Comparison of ENCODE assay signal across 8 mouse cellular contexts in genomic region chr11:72361385-72362346, GRCm38 (mm10). TPM values are rescaled to one million over a fixed set of nuclear protein-coding genes. Genes with fewer than 3 reads are reported as not detected.
DNase-seq lines count a peak whose midpoint lies in the region; ATAC-seq and TF ChIP-seq lines count a peak whose summit lies in the region.

No protein-coding gene starts in this region.

- no peak for TF ChIP-seq CTCF in ES-Bruce4 (IDR thresholded peaks at IDR 0.05; ENCODE audit: low read depth, low read length)
- no peak for TF ChIP-seq CTCF in brain, embryonic 14.5 days (IDR thresholded peaks at IDR 0.05; ENCODE audit: borderline replicate concordance, extremely low read depth, insufficient read depth, insufficient read length)

- no peak overlapping the region for H3K27ac ChIP-seq in ES-Bruce4 (ENCODE audit: insufficient read depth, low read length)
- H3K27ac ChIP-seq in forebrain, embryonic 12.5 days, result no peak overlapping the region
- no peak overlapping the region for H3K27ac ChIP-seq in liver, embryonic 15.5 days (replicated peaks)
- H3K27ac ChIP-seq in neural tube, embryonic 12.5 days, result no peak overlapping the region

- ATAC-seq in forebrain, embryonic 12.5 days (ENCODE audit: low FRiP score), result peak; percentile 93
- peak; percentile 62 to 76 for ATAC-seq in hematopoietic stem cell, adult 5-6 weeks (replicated peaks in 1 of 2; ENCODE audit: insufficient read depth in 1 of 2, low FRiP score in 2 of 2, low TSS enrichment in 1 of 2, low read depth in 1 of 2, poor library complexity in 2 of 2, severe bottlenecking in 2 of 2)
- ATAC-seq in liver, embryonic 15.5 days (ENCODE audit: insufficient read depth), result no peak
- peak; percentile 92 for ATAC-seq in neural tube, embryonic 12.5 days (ENCODE audit: low FRiP score, low read depth)

- DNase-seq in brain, embryonic 14.5 days (ENCODE audit: low read depth), result peak; percentile 96
- DNase-seq in layer of hippocampus, adult 18-20 months (ENCODE audit: low spot score in 2 of 2), result peak; percentile 67 to 84
- DNase-seq in thymus, postnatal 0 days (ENCODE audit: low spot score), result peak; percentile 51

- no peak for TF ChIP-seq EP300 in ES-Bruce4 (IDR thresholded peaks at IDR 0.05; ENCODE audit: insufficient read depth, low read depth, low read length)

- H3K4me3 ChIP-seq in ES-Bruce4 (ENCODE audit: low read depth, low read length), result peak overlapping the region; percentile 18
- H3K4me3 ChIP-seq in forebrain, embryonic 12.5 days (replicated peaks), result peak overlapping the region; percentile 47
- H3K4me3 ChIP-seq in liver, embryonic 15.5 days (replicated peaks), result peak overlapping the region; percentile 25
- peak overlapping the region; percentile 45 for H3K4me3 ChIP-seq in neural tube, embryonic 12.5 days

- H3K4me2 ChIP-seq in forebrain, embryonic 12.5 days, result peak overlapping the region; percentile 74
- H3K4me2 ChIP-seq in liver, embryonic 15.5 days, result peak overlapping the region; percentile 61
- peak overlapping the region; percentile 77 for H3K4me2 ChIP-seq in neural tube, embryonic 12.5 days (replicated peaks)

- H3K27me3 ChIP-seq in ES-Bruce4 (ENCODE audit: control insufficient read depth, insufficient read depth, low read length, poor library complexity, severe bottlenecking), result no peaks in the 10 kb centered on the region
- H3K27me3 ChIP-seq in forebrain, embryonic 12.5 days, result no peaks in the 10 kb centered on the region
- peaks cover 18% of the 10 kb centered on the region for H3K27me3 ChIP-seq in liver, embryonic 15.5 days
- 0 out of 2 replicates have a peak, but pooled peaks cover 3% of the 10 kb centered on the region for H3K27me3 ChIP-seq in neural tube, embryonic 12.5 days (replicated peaks)

- no peaks in the 10 kb centered on the region for H3K36me3 ChIP-seq in ES-Bruce4 (ENCODE audit: control insufficient read depth, insufficient read depth, low read length, poor library complexity, severe bottlenecking)
- H3K36me3 ChIP-seq in forebrain, embryonic 12.5 days (replicated peaks), result no peaks in the 10 kb centered on the region
- no peaks in the 10 kb centered on the region for H3K36me3 ChIP-seq in liver, embryonic 15.5 days (replicated peaks)
- H3K36me3 ChIP-seq in neural tube, embryonic 12.5 days, result no peaks in the 10 kb centered on the region

- H3K9me3 ChIP-seq in ES-Bruce4 (replicated peaks; ENCODE audit: control insufficient read depth, insufficient read depth, low read length, poor library complexity, severe bottlenecking), result no peaks in the 10 kb centered on the region
- H3K9me3 ChIP-seq in forebrain, embryonic 12.5 days, result no peaks in the 10 kb centered on the region
- H3K9me3 ChIP-seq in liver, embryonic 15.5 days (replicated peaks), result no peaks in the 10 kb centered on the region
- H3K9me3 ChIP-seq in neural tube, embryonic 12.5 days, result no peaks in the 10 kb centered on the region

- H3K4me1 ChIP-seq in ES-Bruce4 (ENCODE audit: control insufficient read depth, insufficient read depth, low read length), result no peaks in the 10 kb centered on the region
- H3K4me1 ChIP-seq in forebrain, embryonic 12.5 days, result peaks cover 6% of the 10 kb centered on the region
- no peaks in the 10 kb centered on the region; the same call in 1 of the 2 replicates for H3K4me1 ChIP-seq in liver, embryonic 15.5 days (replicated peaks)
- H3K4me1 ChIP-seq in neural tube, embryonic 12.5 days, result peaks cover 5% of the 10 kb centered on the region; the same call in 1 of the 2 replicates

- 9% methylated on average over 42 of the region's 42 CpGs for WGBS in forebrain, embryonic 12.5 days
- WGBS in liver, embryonic 15.5 days (ENCODE audit: insufficient replicate concordance), result 12% methylated on average over 42 of the region's 42 CpGs
- WGBS in neural tube, embryonic 12.5 days, result 11% methylated on average over 42 of the region's 42 CpGs

- no peak for TF ChIP-seq POLR2A in ES-Bruce4 (IDR thresholded peaks at IDR 0.05; ENCODE audit: insufficient read depth, low read length)
- TF ChIP-seq POLR2A in brain, embryonic 14.5 days (IDR thresholded peaks at IDR 0.05; ENCODE audit: borderline replicate concordance, extremely low read depth, insufficient read depth, insufficient read length, poor library complexity, severe bottlenecking), result no peak; the same call in 1 of the 2 replicates

- no peak overlapping the region for H3K9ac ChIP-seq in ES-Bruce4 (ENCODE audit: low read depth, poor library complexity, severe bottlenecking)
- peak overlapping the region; percentile 68 for H3K9ac ChIP-seq in forebrain, embryonic 12.5 days
- H3K9ac ChIP-seq in liver, embryonic 15.5 days, result no peak overlapping the region
- H3K9ac ChIP-seq in neural tube, embryonic 12.5 days, result peak overlapping the region; percentile 60

RNA-seq across cellular contexts. Expression of gene Tekt1, which starts 0.6 kb away (rescaled TPM):
- 0.64 and 0.87 TPM in 2 replicates for polyA plus RNA-seq in ES-Bruce4 (2011; ENCODE audit: insufficient read depth, insufficient read length, low read depth, missing spikeins)
- 2.7 and 4.1 TPM in 2 replicates for polyA plus RNA-seq in brain, embryonic 14.5 days (2012; rRNA removed)
- polyA plus RNA-seq in forebrain, embryonic 12.5 days (2016; fragmentation: Nextera tagmentation; extraction: Ambion mirVana), result 6.3 and 6.7 TPM in 2 replicates
- not detected in 2 replicates for total RNA-seq in hematopoietic stem cell, adult 5-6 weeks (2017)
- total RNA-seq in layer of hippocampus, adult 18-20 months (2021), result 1 to 10 TPM; 1.5 to 3.3 TPM
- not detected in 2 replicates for polyA plus RNA-seq in liver, embryonic 15.5 days (2015; fragmentation: Nextera tagmentation; extraction: Ambion mirVana)
- 4.5 and 5.3 TPM in 2 replicates for polyA plus RNA-seq in neural tube, embryonic 12.5 days (2016; fragmentation: Nextera tagmentation; extraction: Ambion mirVana)
- 0.60 and 0.62 TPM in 2 replicates for polyA plus RNA-seq in thymus, postnatal 0 days (2015; fragmentation: Nextera tagmentation; extraction: Ambion mirVana)

RNA-seq across cellular contexts. Expression of gene Fbxo39, which starts 47.4 kb away (rescaled TPM):
- polyA plus RNA-seq in ES-Bruce4 (2011; ENCODE audit: insufficient read depth, insufficient read length, low read depth, missing spikeins), result not detected in 2 replicates
- not detected in 2 replicates for polyA plus RNA-seq in brain, embryonic 14.5 days (2012; rRNA removed)
- polyA plus RNA-seq in forebrain, embryonic 12.5 days (2016; fragmentation: Nextera tagmentation; extraction: Ambion mirVana), result not detected in 2 replicates
- total RNA-seq in hematopoietic stem cell, adult 5-6 weeks (2017), result not detected in 2 replicates
- total RNA-seq in layer of hippocampus, adult 18-20 months (2021), result not detected
- polyA plus RNA-seq in liver, embryonic 15.5 days (2015; fragmentation: Nextera tagmentation; extraction: Ambion mirVana), result not detected in 2 replicates
- not detected in 2 replicates for polyA plus RNA-seq in neural tube, embryonic 12.5 days (2016; fragmentation: Nextera tagmentation; extraction: Ambion mirVana)
- polyA plus RNA-seq in thymus, postnatal 0 days (2015; fragmentation: Nextera tagmentation; extraction: Ambion mirVana), result 0.16 TPM in 1 of 2 replicates, not detected in the other

RNA-seq across cellular contexts. Expression of gene Smtnl2, which starts 49.8 kb away (rescaled TPM):
- 19.7 and 24.3 TPM in 2 replicates for polyA plus RNA-seq in ES-Bruce4 (2011; ENCODE audit: insufficient read depth, insufficient read length, low read depth, missing spikeins)
- polyA plus RNA-seq in brain, embryonic 14.5 days (2012; rRNA removed), result 2.1 and 3.4 TPM in 2 replicates
- polyA plus RNA-seq in forebrain, embryonic 12.5 days (2016; fragmentation: Nextera tagmentation; extraction: Ambion mirVana), result 5.2 and 5.5 TPM in 2 replicates
- 0.35 and 0.44 TPM in 2 replicates for total RNA-seq in hematopoietic stem cell, adult 5-6 weeks (2017)
- 1 to 10 TPM; 1.3 to 2.9 TPM for total RNA-seq in layer of hippocampus, adult 18-20 months (2021)
- polyA plus RNA-seq in liver, embryonic 15.5 days (2015; fragmentation: Nextera tagmentation; extraction: Ambion mirVana), result 4.2 and 4.5 TPM in 2 replicates
- 15.0 and 15.7 TPM in 2 replicates for polyA plus RNA-seq in neural tube, embryonic 12.5 days (2016; fragmentation: Nextera tagmentation; extraction: Ambion mirVana)
- polyA plus RNA-seq in thymus, postnatal 0 days (2015; fragmentation: Nextera tagmentation; extraction: Ambion mirVana), result 3.3 and 4.1 TPM in 2 replicates

Comparison
In these comparisons a context has a peak if more than half of its experiments do, and no peak if none do; other contexts are left out.
1. H3K9ac ChIP-seq: peak in forebrain, embryonic 12.5 days (single experiment) and neural tube, embryonic 12.5 days (single experiment); none in ES-Bruce4 (single experiment) and liver, embryonic 15.5 days (single experiment).
2. Peak in every context shown above with its lines, with median percentiles within 50 percentile points of each other: H3K4me3 ChIP-seq, DNase-seq and H3K4me2 ChIP-seq.